Mouse (Mus musculus) lung, postnatal 0 days (tissue): ENCODE data around the gene Gucy2e.

Source experiments
- CTCF ChIP-seq: IDR thresholded peaks from 2 replicates; pipeline ENCODE4 v1.5.1; 2016; ENCODE audit warnings: antibody characterized with exemption, mild to moderate bottlenecking
- EP300 ChIP-seq: IDR thresholded peaks from 2 replicates; pipeline ENCODE4 v1.6.1; 2016; ENCODE audit warnings: antibody characterized with exemption, mild to moderate bottlenecking, control low read depth

DNA sequence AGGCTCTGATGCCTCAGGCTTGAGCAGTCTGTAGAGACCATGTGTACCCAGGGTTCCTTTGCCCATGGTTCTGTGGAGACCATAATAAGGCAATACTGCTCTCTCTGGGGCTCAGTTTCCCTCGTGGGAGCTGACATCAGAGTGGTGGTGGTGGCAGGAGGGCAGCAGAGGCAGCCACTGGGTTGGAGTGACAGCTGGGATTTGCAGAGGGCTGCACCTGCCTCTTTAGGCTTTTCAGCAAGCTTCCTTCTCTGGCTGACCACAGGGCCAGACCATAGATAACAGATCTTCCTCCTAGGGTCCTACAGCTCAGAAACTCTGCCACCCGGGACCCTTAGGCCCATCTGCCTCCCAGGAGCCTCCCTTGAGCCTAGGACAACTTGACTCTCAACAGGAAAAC is 20.2 kb upstream of the Gucy2e start:
- TF ChIP-seq EP300 = no peak
- TF ChIP-seq CTCF = no peak
